Mouse (Mus musculus) heart, adult 2 months (tissue): ENCODE results near the gene Zc3h6. TPM values are rescaled to one million over a fixed set of nuclear protein-coding genes. Genes with fewer than 3 reads are reported as not detected.
A peak's percentile ranks its signal among the peaks of the same experiment; 100 is the strongest.
"Not testable (repeated sequence)": the region's sequence is repeated elsewhere in the genome, so short reads cannot be mapped to it uniquely, and the experiment has no call there.

Source experiments
- DNase-seq, 2 experiments: peaks; one replicate each; pipeline ENCODE4 v3.0.0; 2021
- H3K27ac ChIP-seq: fragments of 200-600 bp; 2 replicates; pipeline ENCODE4 v1.8.1; 2022
- H3K27me3 ChIP-seq: fragments of 200-500 bp; 2 replicates; pipeline ENCODE4 v1.6.1; 2012; ENCODE audit warnings: mild to moderate bottlenecking, low read length, inconsistent platforms, mixed read lengths; ENCODE audit not compliant: control insufficient read depth, insufficient read depth
- H3K36me3 ChIP-seq: fragments of 200-500 bp; 2 replicates; pipeline ENCODE4 v1.6.1; 2012; ENCODE audit warnings: low read length, inconsistent platforms; ENCODE audit not compliant: control insufficient read depth, insufficient read depth
- H3K4me1 ChIP-seq: fragments of 200-500 bp; 2 replicates; pipeline ENCODE4 v1.6.1; 2011; ENCODE audit warnings: low read length; ENCODE audit not compliant: control insufficient read depth, insufficient read depth
- H3K4me3 ChIP-seq: fragments of 200-600 bp; 2 replicates; pipeline ENCODE4 v1.8.1; 2022
- H3K79me2 ChIP-seq: fragments of 200-500 bp; replicated peaks from 2 replicates; pipeline ENCODE4 v1.6.1; 2012; ENCODE audit warnings: mild to moderate bottlenecking, inconsistent platforms, low read length, moderate library complexity, mixed read lengths; ENCODE audit not compliant: control insufficient read depth, insufficient read depth
- H3K9ac ChIP-seq: fragments of 200-500 bp; 2 replicates; pipeline ENCODE4 v1.6.1; 2012; ENCODE audit warnings: low read depth, mild to moderate bottlenecking, control low read depth, inconsistent platforms, low read length, mixed read lengths
- CTCF ChIP-seq: fragments of 200-600 bp; IDR thresholded peaks from 2 replicates; pipeline ENCODE4 v1.8.1; 2022; ENCODE audit warnings: antibody characterized with exemption, mild to moderate bottlenecking, moderate library complexity
- EP300 ChIP-seq: fragments of 200-500 bp; IDR thresholded peaks from 2 replicates; pipeline ENCODE4 v1.6.1; 2011; ENCODE audit warnings: low read depth, low read length, control low read depth; ENCODE audit not compliant: insufficient read depth
- POLR2A ChIP-seq: fragments of 200-500 bp; IDR thresholded peaks from 2 replicates; pipeline ENCODE4 v1.6.1; 2011; ENCODE audit warnings: mild to moderate bottlenecking, low read depth, low read length, control low read depth; ENCODE audit not compliant: insufficient read depth
- WGBS: fragments of 180-500 bp; shearing (Covaris S2); methylation state at CpG from one replicate; pipeline ENCODE4 v1.1.7; 2018; 5-methylcytosine and 5-hydroxymethylcytosine counted together
- intact Hi-C: fragments of 180-260 bp; cut with DNase I; formaldehyde crosslinking; loops from one replicate; pipeline ENCODE4 v1.15.1; 2025
- polyA plus RNA-seq: library from polyadenylated mRNA; depleted of rRNA; stranded (reverse); fragments of >200 nt; gene quantifications from 2 replicates; pipeline ENCODE4 v1.2.3, GENCODE M21; 2012
- total RNA-seq, 2 experiments: library from RNA; stranded (reverse); gene quantifications; 2 replicates each; pipeline ENCODE4 v1.2.3; 2021

Zc3h6 gene
- total and polyA plus RNA-seq, 3 experiments: 1.4 to 4.7 (median 3.1) TPM

DNA sequence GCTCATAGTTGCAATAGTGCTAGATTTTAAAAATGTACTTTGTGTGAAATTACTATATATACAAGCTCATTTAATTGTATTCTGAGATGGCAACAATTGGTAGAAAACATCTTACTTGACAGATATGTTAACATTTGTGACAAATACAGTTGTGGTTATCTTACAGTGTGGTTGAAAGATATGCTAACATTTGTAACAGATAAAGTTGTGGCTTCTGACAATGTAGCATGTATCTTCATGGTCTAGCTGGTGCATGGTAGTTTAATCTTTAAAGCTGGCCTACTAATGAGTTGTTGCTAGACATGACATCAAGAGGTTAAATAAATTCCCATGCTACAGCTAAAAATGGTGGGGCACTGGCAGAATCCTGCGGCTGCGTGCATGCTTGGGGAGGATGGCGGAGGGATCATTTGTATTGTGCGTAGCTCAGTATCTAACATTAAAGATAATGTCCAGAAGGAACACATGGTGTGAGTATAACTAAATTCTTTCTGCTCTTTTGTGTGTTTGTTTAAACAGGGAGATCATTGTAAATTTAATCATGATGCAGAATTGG lies 39.1 kb downstream of the Zc3h6 start:
- Histone ChIP-seq H3K4me1 (no peaks in the 10 kb centered on the region), H3K27ac (no peak overlapping the region), H3K9ac (no peak overlapping the region), H3K79me2 (no peaks in the 10 kb centered on the region), H3K36me3 (no peaks in the 10 kb centered on the region), H3K27me3 (no peaks in the 10 kb centered on the region), H3K4me3 (no peak overlapping the region)
- 72% methylated on average over 4 of the region's 4 CpGs for WGBS
- TF ChIP-seq EP300 (no peak), POLR2A (no peak), CTCF (no peak)
- DNase-seq: no peak
- intact Hi-C loops: loop anchor here (5.0 kb wide), 3 partner anchors 59 to 251 kb away; no protein-coding TSS in a partner anchor

DNA sequence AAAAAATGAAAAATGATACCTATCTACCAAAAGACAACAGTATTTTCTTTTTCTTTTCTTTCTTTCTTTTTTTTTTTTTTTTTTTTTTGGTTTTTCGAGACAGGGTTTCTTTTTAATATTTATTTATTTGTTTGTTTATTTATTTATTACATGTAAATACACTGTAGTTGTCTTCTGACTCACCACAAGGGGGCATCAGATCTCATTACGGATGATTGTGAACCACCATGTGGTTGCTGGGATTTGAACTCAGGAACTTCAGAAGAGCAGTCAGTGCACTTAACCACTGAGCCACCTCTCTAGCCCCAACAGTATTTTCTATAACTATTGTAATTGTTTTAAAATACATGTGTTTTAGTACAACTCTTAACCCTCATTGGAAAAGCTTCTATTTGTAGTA lies 41.7 kb downstream of the Zc3h6 start:
- H3K79me2 ChIP-seq, H3K4me1 ChIP-seq, H3K9ac ChIP-seq, H3K4me3 ChIP-seq, H3K27ac ChIP-seq, H3K36me3 ChIP-seq, H3K27me3 ChIP-seq, DNase-seq: not testable (repeated sequence)
- peak; percentile 68 for TF ChIP-seq CTCF
- intact Hi-C loops: loop anchor here (5.0 kb wide), 3 partner anchors 62 to 248 kb away; no protein-coding TSS in a partner anchor
- 73% methylated on average over 2 of the region's 2 CpGs for WGBS

DNA sequence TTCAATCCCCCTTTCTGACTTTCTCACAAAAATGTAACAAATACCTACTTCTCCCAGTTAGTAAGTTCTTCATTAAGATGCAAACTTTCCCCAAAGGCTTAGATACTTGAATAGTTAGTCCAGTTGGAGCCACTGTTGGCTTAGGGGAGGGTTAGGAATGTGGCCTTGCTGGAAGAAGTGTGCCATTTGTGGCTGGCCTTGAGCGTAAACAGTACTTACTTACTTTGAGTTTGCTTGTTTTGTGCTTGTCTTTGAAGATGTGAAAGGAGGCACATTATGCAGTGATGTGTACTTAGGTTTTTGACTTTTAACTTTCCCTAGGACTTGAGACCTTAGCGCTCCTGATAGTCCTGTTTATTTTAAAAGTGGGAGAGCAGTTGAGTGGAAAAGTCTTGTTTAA lies 52.9 kb downstream of the Zc3h6 start:
- intact Hi-C loops: no loop called here
- Histone ChIP-seq H3K79me2 (no peaks in the 10 kb centered on the region), H3K4me3 (no peak overlapping the region), H3K4me1 (no peaks in the 10 kb centered on the region), H3K27me3 (no peaks in the 10 kb centered on the region), H3K27ac (no peak overlapping the region), H3K9ac (no peak overlapping the region), H3K36me3 (no peaks in the 10 kb centered on the region)
- 88% methylated on average over 2 of the region's 2 CpGs for WGBS
- no peak for DNase-seq
- TF ChIP-seq CTCF (no peak), EP300 (no peak), POLR2A (no peak)

DNA sequence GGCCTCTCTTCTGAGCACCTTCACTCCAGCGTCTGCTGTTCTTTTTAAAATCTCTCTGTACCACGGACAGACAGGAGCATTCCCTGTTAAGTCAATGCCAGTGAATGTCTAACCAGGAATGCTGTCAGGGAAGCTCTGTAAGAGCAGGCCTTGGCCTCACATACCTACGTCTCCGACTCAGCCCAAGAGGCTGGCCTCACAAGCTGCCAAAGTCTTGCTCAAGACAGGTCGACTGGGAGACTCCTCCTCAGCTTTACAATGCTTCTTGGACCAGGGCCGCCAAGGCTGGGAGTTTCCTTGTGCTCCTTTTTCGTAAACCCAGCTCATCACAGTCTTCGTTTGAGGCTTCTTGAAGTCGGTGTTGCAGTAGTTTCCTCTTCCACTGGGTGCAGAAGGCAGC lies 57.6 kb downstream of the Zc3h6 start:
- H3K4me1 ChIP-seq: no peaks in the 10 kb centered on the region
- TF ChIP-seq CTCF: no peak
- TF ChIP-seq EP300: no peak
- no peak for TF ChIP-seq POLR2A
- H3K27ac ChIP-seq: no peak overlapping the region
- H3K79me2 ChIP-seq: no peaks in the 10 kb centered on the region
- WGBS: 75% methylated on average over 9 of the region's 9 CpGs
- intact Hi-C loops: no loop called here
- H3K27me3 ChIP-seq: no peaks in the 10 kb centered on the region
- DNase-seq: peak in 1 of 2 experiments; percentile 12
- no peak overlapping the region for H3K4me3 ChIP-seq
- H3K36me3 ChIP-seq: no peaks in the 10 kb centered on the region
- no peak overlapping the region for H3K9ac ChIP-seq

DNA sequence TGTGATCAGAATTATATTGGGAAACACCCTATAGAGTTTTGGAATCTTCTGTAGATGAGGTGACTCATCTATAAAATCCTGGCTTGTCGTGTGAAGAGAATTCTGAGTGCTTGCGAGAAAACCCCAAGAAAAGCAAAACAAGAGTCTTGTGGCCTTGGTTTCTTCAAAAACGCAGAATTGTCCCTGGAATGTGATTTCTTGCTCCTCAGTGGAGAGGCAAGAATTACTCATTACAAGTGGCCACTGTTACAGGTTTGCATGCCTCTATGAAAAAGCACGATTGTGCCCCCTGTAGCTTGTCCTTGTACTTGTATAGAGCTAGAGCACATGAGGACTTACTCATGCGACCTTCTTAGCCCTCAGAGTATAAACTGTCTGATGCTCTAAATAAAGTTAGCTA lies 68.2 kb downstream of the Zc3h6 start:
- TF ChIP-seq EP300 (no peak), CTCF (no peak), POLR2A (no peak)
- intact Hi-C loops: no loop called here
- Histone ChIP-seq H3K36me3 (no peaks in the 10 kb centered on the region), H3K79me2 (no peaks in the 10 kb centered on the region), H3K4me1 (no peaks in the 10 kb centered on the region), H3K27me3 (peaks cover 6% of the 10 kb centered on the region), H3K9ac (no peak overlapping the region), H3K4me3 (no peak overlapping the region), H3K27ac (no peak overlapping the region)
- 75% methylated on average over 5 of the region's 5 CpGs for WGBS
- DNase-seq: no peak

DNA sequence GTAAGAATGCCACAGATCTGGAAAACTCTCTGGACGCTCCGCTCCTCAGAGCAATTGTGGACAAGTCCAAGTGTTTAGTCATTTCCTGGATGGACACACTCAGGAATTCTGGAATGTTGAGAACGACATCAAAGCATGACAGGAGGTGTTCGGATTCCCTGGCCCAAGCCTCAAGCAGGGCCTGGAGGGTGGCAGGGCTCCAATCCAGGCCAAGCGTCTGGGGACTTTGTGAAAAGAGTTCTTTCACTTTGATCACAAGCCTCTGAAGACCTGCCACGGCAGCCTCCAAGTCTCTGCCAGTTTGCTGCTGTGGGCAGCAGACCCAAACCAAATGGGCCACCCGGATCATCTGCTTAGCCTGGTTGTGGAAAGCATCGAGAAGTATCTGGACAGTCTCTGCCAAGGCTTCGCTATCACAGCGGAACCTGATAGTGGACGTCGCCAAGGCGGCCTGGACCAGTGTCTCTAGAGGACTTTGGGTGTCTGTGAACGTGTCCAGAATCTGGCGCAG lies 71.3 kb downstream of the Zc3h6 start:
- H3K9ac ChIP-seq: no peak overlapping the region
- TF ChIP-seq POLR2A (no peak), EP300 (no peak), CTCF (no peak)
- DNase-seq: no peak
- intact Hi-C loops: no loop called here
- 6% methylated on average over 15 of the region's 15 CpGs for WGBS
- no peaks in the 10 kb centered on the region for H3K79me2 ChIP-seq
- no peaks in the 10 kb centered on the region for H3K4me1 ChIP-seq
- H3K27ac ChIP-seq: no peak overlapping the region
- H3K36me3 ChIP-seq: no peaks in the 10 kb centered on the region
- peaks cover 6% of the 10 kb centered on the region for H3K27me3 ChIP-seq
- peak overlapping the region; percentile 26 for H3K4me3 ChIP-seq
